Mouse (Mus musculus) neutrophil, adult 65 days (primary cell): Measurements from ENCODE around the gene Mta2. TPM values are rescaled to one million over a fixed set of nuclear protein-coding genes. Genes with fewer than 3 reads are reported as not detected.

Experiments
- total RNA-seq: library from RNA; stranded (reverse); gene quantifications from 2 replicates; pipeline ENCODE4 v1.2.4, GENCODE M21; 2023

Gene Mta2
- 109 and 121 TPM in 2 replicates for total RNA-seq

GRCm38 (mm10) chr19:8941515-8942217 is at the start of gene Mta2:
TSS of gene Mta2 (plus strand) at chr19:8941875.

GRCm38 (mm10) chr19:8892829-8893766 is 48.6 kb upstream of the Mta2 start, which contains the start of gene Ints5:
TSS of gene Ints5 (plus strand) at chr19:8893005.

GRCm38 (mm10) chr19:8897865-8898495 is 43.7 kb upstream of the Mta2 start, which contains the start of gene Ganab:
TSS of gene Ganab (plus strand) at chr19:8898071.

GRCm38 (mm10) chr19:8920073-8920736 is 21.5 kb upstream of the Mta2 start, which contains the start of gene B3gat3:
TSS of gene B3gat3 (plus strand) at chr19:8920374.

GRCm38 (mm10) chr19:8929224-8930088 is 12.2 kb upstream of the Mta2 start, which contains the start of the genes Rom1 and Eml3:
TSS of gene Rom1 (minus strand) at chr19:8929356.
TSS of gene Eml3 (plus strand) at chr19:8929552.

GRCm38 (mm10) chr19:8953135-8954039 is 11.7 kb downstream of the Mta2 start, which contains the start of gene Tut1:
TSS of gene Tut1 (plus strand) at chr19:8953847.

GRCm38 (mm10) chr19:8966590-8967372 is 25.1 kb downstream of the Mta2 start, which contains the start of gene Eef1g:
TSS of gene Eef1g (plus strand) at chr19:8967041.

GRCm38 (mm10) chr19:8989066-8989566 is 47.4 kb downstream of the Mta2 start, which contains the start of gene Ahnak:
TSS of gene Ahnak (plus strand) at chr19:8989284.

Other genes with a start within 250 kb of the Mta2 start
- gene Slc3a2, start 218.5 kb upstream of the Mta2 start, total RNA-seq, result 158 and 184 TPM in 2 replicates
- gene Wdr74, start 206.0 kb upstream of the Mta2 start, total RNA-seq, result 22.0 TPM in 2 replicates
- 1.00 and 1.5 TPM in 2 replicates for gene 1700092M07Rik, start 201.2 kb upstream of the Mta2 start, total RNA-seq
- gene Stx5a, start 200.5 kb upstream of the Mta2 start, total RNA-seq, result 173 and 212 TPM in 2 replicates
- 146 and 190 TPM in 2 replicates for gene Nxf1, start 184.8 kb upstream of the Mta2 start, total RNA-seq
- 20.3 and 22.0 TPM in 2 replicates for gene Tmem223, start 170.9 kb upstream of the Mta2 start, total RNA-seq
- gene Tmem179b, start 167.4 kb upstream of the Mta2 start, total RNA-seq, result 52.4 and 65.2 TPM in 2 replicates
- gene Taf6l, start 155.5 kb upstream of the Mta2 start, total RNA-seq, result 7.5 and 8.2 TPM in 2 replicates
- gene Polr2g, start 143.3 kb upstream of the Mta2 start, total RNA-seq, result 36.0 and 36.7 TPM in 2 replicates
- gene Zbtb3, start 139.3 kb upstream of the Mta2 start, total RNA-seq, result 0.52 and 0.76 TPM in 2 replicates
- 16.9 and 18.9 TPM in 2 replicates for gene Ttc9c, start 122.5 kb upstream of the Mta2 start, total RNA-seq
- 86.0 and 118 TPM in 2 replicates for gene Hnrnpul2, start 121.9 kb upstream of the Mta2 start, total RNA-seq
- gene AC129217.1, start 112.1 kb upstream of the Mta2 start, total RNA-seq, result 1.4 TPM in 1 of 2 replicates, not detected in the other
- gene Bscl2, start 104.4 kb upstream of the Mta2 start, total RNA-seq, result 43.3 and 49.7 TPM in 2 replicates
- not detected in 2 replicates for gene Gng3, start 102.7 kb upstream of the Mta2 start, total RNA-seq
- gene Lrrn4cl, start 91.1 kb upstream of the Mta2 start, total RNA-seq, result 0.27 and 0.57 TPM in 2 replicates
- 89.2 and 93.8 TPM in 2 replicates for gene Ubxn1, start 70.4 kb upstream of the Mta2 start, total RNA-seq
- 15.4 and 22.1 TPM in 2 replicates for gene Uqcc3, start 61.0 kb upstream of the Mta2 start, total RNA-seq
- gene Lbhd1, start 58.1 kb upstream of the Mta2 start, total RNA-seq, result 1.8 and 10.2 TPM in 2 replicates
- gene Gm49403, start 57.9 kb upstream of the Mta2 start, total RNA-seq, result not detected in 2 replicates
- 15.3 and 21.7 TPM in 2 replicates for gene 1810009A15Rik, start 53.0 kb upstream of the Mta2 start, total RNA-seq
- gene Gm49416, start 52.9 kb upstream of the Mta2 start, total RNA-seq, result 6.5 TPM in 1 of 2 replicates, not detected in the other
- 9.3 and 11.1 TPM in 2 replicates for gene Ints5, start 48.9 kb upstream of the Mta2 start, total RNA-seq
- gene Ganab, start 43.8 kb upstream of the Mta2 start, total RNA-seq, result 76.0 and 93.0 TPM in 2 replicates
- 29.7 and 35.6 TPM in 2 replicates for gene B3gat3, start 21.5 kb upstream of the Mta2 start, total RNA-seq
- gene Rom1, start 12.5 kb upstream of the Mta2 start, total RNA-seq, result 1.5 and 2.1 TPM in 2 replicates
- gene Eml3, start 12.3 kb upstream of the Mta2 start, total RNA-seq, result 43.3 and 54.8 TPM in 2 replicates
- gene Tut1, start 12.0 kb downstream of the Mta2 start, total RNA-seq, result 6.5 and 12.9 TPM in 2 replicates
- 85.1 and 106 TPM in 2 replicates for gene Eef1g, start 25.2 kb downstream of the Mta2 start, total RNA-seq
- gene Ahnak, start 47.4 kb downstream of the Mta2 start, total RNA-seq, result 367 and 445 TPM in 2 replicates
- gene Scgb1a1, start 146.1 kb downstream of the Mta2 start, total RNA-seq, result not detected in 2 replicates
- 4.1 and 5.1 TPM in 2 replicates for gene Asrgl1, start 193.8 kb downstream of the Mta2 start, total RNA-seq